In genomic region chr3:101895376-101895910, GRCm38 (mm10) we compare ENCODE assay signal across 12 mouse cellular contexts. TPM values are rescaled to one million over a fixed set of nuclear protein-coding genes. Genes with fewer than 3 reads are reported as not detected.
"Had no signal": no experiment of that assay in that cellular context is flagged by ENCODE, and none has a peak within 500 bp of the region (broad histone marks: within the 10 kb centered on the region; RNA-seq: fewer than 3 reads in every experiment).

No protein-coding gene starts in this region.

- H3K4me3 ChIP-seq: kidney, embryonic 15.5 days; left cerebral cortex, adult 2 months; limb, embryonic 15.5 days; liver, embryonic 13.5 days; midbrain, embryonic 12.5 days; myocyte had no signal

- H3K4me1 ChIP-seq: kidney, embryonic 15.5 days; limb, embryonic 15.5 days; liver, embryonic 13.5 days; midbrain, embryonic 12.5 days had no signal

- DNase-seq: kidney, adult 18-20 months; kidney, postnatal 14 days; liver, embryonic 13.5 days; lung, adult 18-20 months; right cerebral cortex, postnatal 14 days; thymus, postnatal 36 days had no signal

- H3K4me2 ChIP-seq: kidney, embryonic 15.5 days; limb, embryonic 15.5 days; liver, embryonic 13.5 days; midbrain, embryonic 12.5 days had no signal

- H3K9ac ChIP-seq: kidney, embryonic 15.5 days; limb, embryonic 15.5 days; liver, embryonic 13.5 days; midbrain, embryonic 12.5 days had no signal

- H3K9me3 ChIP-seq: kidney, embryonic 15.5 days; limb, embryonic 15.5 days; liver, embryonic 13.5 days; midbrain, embryonic 12.5 days had no signal

- H3K36me3 ChIP-seq: kidney, embryonic 15.5 days; limb, embryonic 15.5 days; liver, embryonic 13.5 days; midbrain, embryonic 12.5 days had no signal

- H3K27me3 ChIP-seq: kidney, embryonic 15.5 days; limb, embryonic 15.5 days; liver, embryonic 13.5 days; midbrain, embryonic 12.5 days had no signal

- H3K27ac ChIP-seq: kidney, embryonic 15.5 days; left cerebral cortex, adult 2 months; limb, embryonic 15.5 days; liver, embryonic 13.5 days; midbrain, embryonic 12.5 days had no signal

RNA-seq across cellular contexts. Expression of gene Mab21l3, which starts 46.7 kb away (rescaled TPM):
- total RNA-seq: megakaryocyte-erythroid progenitor cell, adult 5-6 weeks had no signal
